Mouse (Mus musculus): ENCODE results near the gene Zbtb6. TPM values are rescaled to one million over a fixed set of nuclear protein-coding genes. Genes with fewer than 3 reads are reported as not detected.

The Zbtb6 gene
- polyA plus RNA-seq (2012; fragmentation: generic; extraction: Trizol) = 1.8 TPM

- Histone ChIP-seq H3K79me2 (ENCODE audit: control insufficient read depth, insufficient read depth) (peaks cover 84% of the 10 kb centered on the region), H3K4me2 (ENCODE audit: low read depth) (peak within 1 kb of the TSS; percentile 69), H3K27me3 (ENCODE audit: control insufficient read depth, insufficient read depth, insufficient read length) (no peaks in the 10 kb centered on the region), H3K4me3 (peak within 1 kb of the TSS; percentile 99), H3ac (ENCODE audit: control insufficient read depth, insufficient read length) (peak within 1 kb of the TSS; percentile 37), H3K36me3 (ENCODE audit: control insufficient read depth, insufficient read depth) (no peaks in the 10 kb centered on the region)
- TF ChIP-seq CEBPB (IDR thresholded peaks at IDR 0.05; ENCODE audit: insufficient read depth, poor library complexity, severe bottlenecking) (no peak), POLR2AphosphoS2 (IDR thresholded peaks at IDR 0.05; ENCODE audit: insufficient read length, low read depth) (peak; percentile 85), POLR2A (IDR thresholded peaks at IDR 0.05; ENCODE audit: insufficient read length, low read depth) (peak; percentile 87), TCF3 (IDR thresholded peaks at IDR 0.05; ENCODE audit: insufficient read length, low read depth) (no peak), E2F4 (IDR thresholded peaks at IDR 0.05; ENCODE audit: insufficient read depth) (no peak), MYOD1 (IDR thresholded peaks at IDR 0.05; ENCODE audit: control insufficient read depth in 1 of 3, insufficient read length in 2 of 3, low read depth in 2 of 3) (peak in 1 of 3 experiments; percentile 4), TCF12 (IDR thresholded peaks at IDR 0.05; ENCODE audit: insufficient read depth, poor library complexity, severe bottlenecking) (no peak), MYOG (IDR thresholded peaks at IDR 0.05; ENCODE audit: control insufficient read depth in 1 of 3, insufficient read depth in 1 of 3, insufficient read length in 2 of 3, low read depth in 2 of 3) (peak in 1 of 3 experiments; percentile 16), REST (IDR thresholded peaks at IDR 0.05; ENCODE audit: insufficient read depth, insufficient read length) (no peak), MAX (IDR thresholded peaks at IDR 0.05; ENCODE audit: low read depth) (no peak), USF1 (IDR thresholded peaks at IDR 0.05; ENCODE audit: low read depth) (peak; percentile 61), SRF (IDR thresholded peaks at IDR 0.05; ENCODE audit: control insufficient read depth, insufficient read length, low read depth) (peak; percentile 57)
These were observed at the start of gene Zbtb6, which contains the start of the genes Zbtb26 and Rabgap1 for GRCm38 (mm10) chr2:37442611-37443591. Zbtb6 (minus strand) TSS chr2:37443171. Zbtb26 (minus strand) TSS chr2:37443135. Rabgap1 (plus strand) TSS chr2:37443279.

- H3K27me3 ChIP-seq (ENCODE audit: control insufficient read depth, insufficient read depth, insufficient read length) = no peaks in the 10 kb centered on the region
- H3K79me2 ChIP-seq (ENCODE audit: control insufficient read depth, insufficient read depth) = no peaks in the 10 kb centered on the region
- H3K36me3 ChIP-seq (ENCODE audit: control insufficient read depth, insufficient read depth) = peaks cover 55% of the 10 kb centered on the region
- no peak for TF ChIP-seq POLR2AphosphoS2 (IDR thresholded peaks at IDR 0.05; ENCODE audit: insufficient read length, low read depth)
- TF ChIP-seq POLR2A (IDR thresholded peaks at IDR 0.05; ENCODE audit: insufficient read length, low read depth) = no peak
- TF ChIP-seq MYOD1 (IDR thresholded peaks at IDR 0.05; ENCODE audit: control insufficient read depth in 1 of 3, insufficient read length in 2 of 3, low read depth in 2 of 3) = no peak
- TF ChIP-seq E2F4 (IDR thresholded peaks at IDR 0.05; ENCODE audit: insufficient read depth) = no peak
- TF ChIP-seq MAX (IDR thresholded peaks at IDR 0.05; ENCODE audit: low read depth) = no peak
- no peak overlapping the region for H3K4me3 ChIP-seq
- H3ac ChIP-seq (ENCODE audit: control insufficient read depth, insufficient read length) = no peak overlapping the region
- no peak overlapping the region for H3K4me2 ChIP-seq (ENCODE audit: low read depth)
These were observed 46.0 kb upstream of the Zbtb6 start for GRCm38 (mm10) chr2:37488956-37489355.

DNA sequence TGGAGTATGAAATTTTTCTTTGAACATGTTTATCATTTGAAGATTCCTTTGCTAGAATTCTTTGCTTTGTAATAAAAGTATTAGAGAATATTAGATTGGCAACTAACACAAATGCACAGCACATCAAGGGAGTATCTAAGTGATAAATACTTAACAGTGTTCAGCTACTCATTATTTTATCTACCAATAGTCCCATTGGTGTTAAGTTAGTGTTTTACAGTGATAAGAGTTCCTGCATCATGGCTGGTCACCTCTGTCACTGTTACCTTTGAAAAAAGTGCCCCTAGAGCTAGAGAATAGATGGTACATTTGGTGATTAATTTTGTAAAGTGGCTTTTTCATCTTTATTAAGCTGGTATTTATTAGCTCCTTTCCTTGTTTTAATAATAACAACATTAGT, 43.4 kb upstream of the Zbtb6 start:
- H3K4me2 ChIP-seq (ENCODE audit: low read depth) = no peak overlapping the region
- H3K4me3 ChIP-seq = no peak overlapping the region
- H3K27me3 ChIP-seq (ENCODE audit: control insufficient read depth, insufficient read depth, insufficient read length) = no peaks in the 10 kb centered on the region
- H3ac ChIP-seq (ENCODE audit: control insufficient read depth, insufficient read length) = no peak overlapping the region
- H3K36me3 ChIP-seq (ENCODE audit: control insufficient read depth, insufficient read depth) = peaks cover 55% of the 10 kb centered on the region
- H3K79me2 ChIP-seq (ENCODE audit: control insufficient read depth, insufficient read depth) = no peaks in the 10 kb centered on the region
- TF ChIP-seq POLR2A (IDR thresholded peaks at IDR 0.05; ENCODE audit: insufficient read length, low read depth) = no peak

DNA sequence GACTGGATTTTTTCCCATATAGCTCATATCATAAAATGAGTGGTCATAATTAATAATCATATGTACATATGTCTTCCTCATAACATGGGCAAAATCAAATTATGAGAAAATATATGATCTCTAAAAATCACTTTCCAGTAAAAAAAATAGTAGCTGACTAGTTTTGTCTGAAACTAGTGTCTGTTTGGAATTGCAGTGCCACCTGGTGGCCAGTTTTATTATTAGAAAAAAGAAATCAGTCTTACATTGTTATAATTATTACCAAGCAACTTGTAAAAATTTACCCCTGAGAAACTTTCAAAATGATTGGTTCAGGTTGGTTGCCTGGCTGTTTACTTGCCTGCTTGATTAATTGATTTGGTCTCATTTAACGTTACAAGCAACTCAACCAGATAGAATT, 42.4 kb upstream of the Zbtb6 start:
- Histone ChIP-seq H3ac (ENCODE audit: control insufficient read depth, insufficient read length) (no peak overlapping the region), H3K79me2 (ENCODE audit: control insufficient read depth, insufficient read depth) (peaks cover under 1% of the 10 kb centered on the region), H3K36me3 (ENCODE audit: control insufficient read depth, insufficient read depth) (peaks cover 54% of the 10 kb centered on the region), H3K27me3 (ENCODE audit: control insufficient read depth, insufficient read depth, insufficient read length) (no peaks in the 10 kb centered on the region), H3K4me2 (ENCODE audit: low read depth) (no peak overlapping the region), H3K4me3 (no peak overlapping the region)
- no peak for TF ChIP-seq TCF3 (IDR thresholded peaks at IDR 0.05; ENCODE audit: insufficient read length, low read depth)
- no peak for TF ChIP-seq MYOG (IDR thresholded peaks at IDR 0.05; ENCODE audit: control insufficient read depth in 1 of 3, insufficient read depth in 1 of 3, insufficient read length in 2 of 3, low read depth in 2 of 3)
- TF ChIP-seq USF1 (IDR thresholded peaks at IDR 0.05; ENCODE audit: low read depth) = no peak
- no peak for TF ChIP-seq MAX (IDR thresholded peaks at IDR 0.05; ENCODE audit: low read depth)
- no peak for TF ChIP-seq E2F4 (IDR thresholded peaks at IDR 0.05; ENCODE audit: insufficient read depth)
- no peak for TF ChIP-seq POLR2A (IDR thresholded peaks at IDR 0.05; ENCODE audit: insufficient read length, low read depth)
- TF ChIP-seq TCF12 (IDR thresholded peaks at IDR 0.05; ENCODE audit: insufficient read depth, poor library complexity, severe bottlenecking) = no peak
- TF ChIP-seq MYOD1 (IDR thresholded peaks at IDR 0.05; ENCODE audit: control insufficient read depth in 1 of 3, insufficient read length in 2 of 3, low read depth in 2 of 3) = no peak
- no peak for TF ChIP-seq SRF (IDR thresholded peaks at IDR 0.05; ENCODE audit: control insufficient read depth, insufficient read length, low read depth)
- TF ChIP-seq CEBPB (IDR thresholded peaks at IDR 0.05; ENCODE audit: insufficient read depth, poor library complexity, severe bottlenecking) = no peak
- TF ChIP-seq POLR2AphosphoS2 (IDR thresholded peaks at IDR 0.05; ENCODE audit: insufficient read length, low read depth) = no peak
- no peak for TF ChIP-seq REST (IDR thresholded peaks at IDR 0.05; ENCODE audit: insufficient read depth, insufficient read length)

DNA sequence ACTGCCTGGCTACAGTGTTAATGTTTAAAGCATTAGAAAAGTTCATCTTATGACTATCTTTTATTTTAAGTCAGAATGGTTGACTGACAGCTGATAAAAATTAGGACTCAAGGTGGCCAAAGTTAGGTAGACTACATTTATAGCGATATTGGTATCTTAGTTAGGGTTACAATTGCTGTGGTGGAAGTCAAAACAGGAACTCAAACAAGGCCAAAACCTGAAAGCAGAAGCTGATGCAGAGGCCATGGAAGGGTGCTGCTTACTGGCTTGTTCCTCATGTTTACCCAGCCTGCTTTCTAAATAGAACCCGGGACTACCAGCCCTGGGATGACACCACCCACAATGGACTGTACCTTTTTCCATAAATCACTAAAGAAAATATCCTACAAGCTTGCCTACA, 41.2 kb upstream of the Zbtb6 start:
- TF ChIP-seq TCF12 (IDR thresholded peaks at IDR 0.05; ENCODE audit: insufficient read depth, poor library complexity, severe bottlenecking) (no peak), TCF3 (IDR thresholded peaks at IDR 0.05; ENCODE audit: insufficient read length, low read depth) (no peak), MAX (IDR thresholded peaks at IDR 0.05; ENCODE audit: low read depth) (no peak), SRF (IDR thresholded peaks at IDR 0.05; ENCODE audit: control insufficient read depth, insufficient read length, low read depth) (no peak), POLR2AphosphoS2 (IDR thresholded peaks at IDR 0.05; ENCODE audit: insufficient read length, low read depth) (no peak), CEBPB (IDR thresholded peaks at IDR 0.05; ENCODE audit: insufficient read depth, poor library complexity, severe bottlenecking) (no peak), POLR2A (IDR thresholded peaks at IDR 0.05; ENCODE audit: insufficient read length, low read depth) (no peak), E2F4 (IDR thresholded peaks at IDR 0.05; ENCODE audit: insufficient read depth) (no peak), REST (IDR thresholded peaks at IDR 0.05; ENCODE audit: insufficient read depth, insufficient read length) (no peak), MYOG (IDR thresholded peaks at IDR 0.05; ENCODE audit: control insufficient read depth in 1 of 3, insufficient read depth in 1 of 3, insufficient read length in 2 of 3, low read depth in 2 of 3) (no peak), MYOD1 (IDR thresholded peaks at IDR 0.05; ENCODE audit: control insufficient read depth in 1 of 3, insufficient read length in 2 of 3, low read depth in 2 of 3) (no peak), USF1 (IDR thresholded peaks at IDR 0.05; ENCODE audit: low read depth) (no peak)
- Histone ChIP-seq H3K27me3 (ENCODE audit: control insufficient read depth, insufficient read depth, insufficient read length) (no peaks in the 10 kb centered on the region), H3ac (ENCODE audit: control insufficient read depth, insufficient read length) (no peak overlapping the region), H3K79me2 (ENCODE audit: control insufficient read depth, insufficient read depth) (peaks cover 11% of the 10 kb centered on the region), H3K36me3 (ENCODE audit: control insufficient read depth, insufficient read depth) (peaks cover 43% of the 10 kb centered on the region), H3K4me2 (ENCODE audit: low read depth) (no peak overlapping the region), H3K4me3 (no peak overlapping the region)

Measured in myocyte (in vitro differentiated cells).